Mouse (Mus musculus) stomach, embryonic 15.5 days (tissue): ENCODE measurements around the gene Ufsp1. TPM values are rescaled to one million over a fixed set of nuclear protein-coding genes. Genes with fewer than 3 reads are reported as not detected.
"Not testable (repeated sequence)": the region's sequence is repeated elsewhere in the genome, so short reads cannot be mapped to it uniquely, and the experiment has no call there.

Experiments used
- ATAC-seq: fragments of 200-750 bp; cut with Nextera tagmentation; 2 replicates; pipeline ENCODE4 v1.8.0; 2017; ENCODE audit warnings: low read depth, moderate number of reproducible peaks, moderate TSS enrichment; ENCODE audit not compliant: insufficient read depth, low FRiP score
- H3K27ac ChIP-seq: fragments of 300-500 bp; sonication (generic); 2 replicates; pipeline ENCODE4 v1.5.1; 2015; ENCODE audit warnings: mild to moderate bottlenecking, inconsistent platforms
- H3K27me3 ChIP-seq: fragments of 300-500 bp; sonication (generic); replicated peaks from 2 replicates; pipeline ENCODE4 v1.6.1; 2015; ENCODE audit warnings: inconsistent platforms
- H3K36me3 ChIP-seq: fragments of 300-500 bp; sonication (generic); 2 replicates; pipeline ENCODE4 v1.6.1; 2015; ENCODE audit warnings: inconsistent platforms
- H3K4me1 ChIP-seq: fragments of 300-500 bp; sonication (generic); 2 replicates; pipeline ENCODE4 v1.6.1; 2015; ENCODE audit warnings: inconsistent platforms
- H3K4me2 ChIP-seq: fragments of 300-500 bp; sonication (generic); 2 replicates; pipeline ENCODE4 v1.6.1; 2015; ENCODE audit warnings: mild to moderate bottlenecking, inconsistent platforms
- H3K4me3 ChIP-seq: fragments of 300-500 bp; sonication (generic); replicated peaks from 2 replicates; pipeline ENCODE4 v1.5.1; 2015; ENCODE audit warnings: inconsistent platforms
- H3K9ac ChIP-seq: fragments of 300-500 bp; sonication (generic); 2 replicates; pipeline ENCODE4 v1.6.1; 2015; ENCODE audit warnings: inconsistent platforms
- H3K9me3 ChIP-seq: fragments of 300-500 bp; sonication (generic); 2 replicates; pipeline ENCODE4 v1.6.1; 2016; ENCODE audit warnings: inconsistent platforms
- WGBS: fragments of 180-500 bp; shearing (Covaris S2); methylation state at CpG from one replicate; pipeline ENCODE4 v1.1.7; 2015; 5-methylcytosine and 5-hydroxymethylcytosine counted together
- polyA plus RNA-seq: library from polyadenylated mRNA; unstranded; fragments of >200 nt; fragmentation: Nextera tagmentation; extraction: Ambion mirVana; gene quantifications from 2 replicates; pipeline ENCODE4 v1.2.1, GENCODE M21; 2015

The Ufsp1 gene
- 7.8 and 8.7 TPM in 2 replicates for polyA plus RNA-seq

DNA sequence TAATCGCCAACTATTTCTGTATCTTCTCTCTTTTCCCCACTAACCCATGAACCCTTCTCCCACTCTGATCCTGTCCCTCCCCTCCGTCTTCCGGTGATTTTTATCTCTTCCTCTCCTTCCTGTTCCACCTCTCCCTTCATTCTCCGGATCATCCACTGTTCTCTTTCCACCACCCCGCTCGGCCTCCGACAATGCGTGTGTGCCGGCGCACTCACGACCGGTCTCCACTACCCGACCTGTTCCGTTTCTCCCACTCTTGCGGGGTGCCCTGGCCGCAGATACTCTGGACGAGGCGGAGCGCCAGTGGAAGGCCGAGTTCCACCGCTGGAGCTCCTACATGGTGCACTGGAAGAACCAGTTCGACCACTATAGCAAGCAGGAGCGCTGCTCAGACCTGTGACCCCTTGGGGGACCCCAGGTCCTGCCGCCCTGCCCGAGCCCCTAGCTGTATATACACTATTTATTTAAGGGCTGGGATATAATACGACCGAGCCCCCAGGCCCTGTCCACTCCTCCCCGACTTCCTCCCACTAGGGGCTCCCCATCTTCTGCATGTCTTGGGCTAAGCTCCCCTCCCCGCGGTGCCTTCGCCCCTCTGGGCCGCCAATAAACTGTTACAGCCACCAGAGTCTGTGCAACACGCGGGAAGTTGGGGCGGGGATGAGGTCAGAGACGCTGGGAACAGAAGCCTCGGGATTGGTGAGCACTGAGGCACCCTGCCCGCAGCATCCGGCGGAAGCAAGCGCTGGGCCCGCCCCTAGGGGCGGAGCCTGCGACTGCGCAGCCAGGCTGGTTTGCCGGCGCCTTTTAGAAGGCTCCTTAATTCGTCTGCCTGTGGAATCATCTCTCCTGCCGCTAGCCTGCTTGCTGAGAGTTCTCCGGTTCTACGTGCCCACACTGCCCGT lies at the start of gene Ufsp1:
Gene Ufsp1 (plus strand): TSS at position 791 of the 905 bp plus-strand sequence.
- Histone ChIP-seq H3K36me3 (peaks cover 39% of the 10 kb centered on the region), H3K4me3 (peak within 1 kb of the TSS; percentile 61), H3K9ac (peak within 1 kb of the TSS; percentile 73), H3K4me2 (peak within 1 kb of the TSS; percentile 99), H3K4me1 (peaks cover 24% of the 10 kb centered on the region), H3K9me3 (no peaks in the 10 kb centered on the region), H3K27me3 (peaks cover 14% of the 10 kb centered on the region), H3K27ac (peak within 1 kb of the TSS; percentile 98)
- under 1% methylated on average over 51 of the region's 52 CpGs for WGBS
- peak; percentile 89 for ATAC-seq

- Histone ChIP-seq H3K27me3 (no peaks in the 10 kb centered on the region), H3K36me3 (no peaks in the 10 kb centered on the region), H3K4me1 (no peaks in the 10 kb centered on the region), H3K9ac (no peak overlapping the region), H3K4me2 (no peak overlapping the region), H3K27ac (no peak overlapping the region), H3K4me3 (no peak overlapping the region), H3K9me3 (no peaks in the 10 kb centered on the region)
- ATAC-seq: no peak
- 63% methylated on average over 14 of the region's 14 CpGs for WGBS
Observed at GRCm38 (mm10) chr5:137263897-137264720, 30.3 kb upstream of the Ufsp1 start.

DNA sequence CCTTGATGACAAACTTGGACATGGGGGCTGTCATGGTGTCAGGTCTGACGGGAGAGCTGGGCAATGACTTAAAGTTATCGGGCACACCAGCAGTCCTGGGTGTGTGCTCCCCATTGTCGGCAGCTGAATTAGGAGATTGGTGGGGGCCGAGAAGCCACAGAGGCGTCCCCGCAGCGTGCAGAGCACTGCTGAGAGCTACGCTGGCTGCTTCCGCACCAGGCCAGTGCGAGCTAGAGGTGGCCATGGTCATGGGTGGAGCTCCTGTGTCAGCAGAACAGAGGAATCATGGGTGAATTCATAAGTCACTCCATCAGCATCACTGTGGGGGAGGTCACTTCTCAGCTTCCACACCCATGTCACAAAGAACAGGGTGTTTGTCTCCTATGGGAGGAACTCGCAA lies 29.6 kb upstream of the Ufsp1 start:
- H3K9ac ChIP-seq: no peak overlapping the region
- H3K4me3 ChIP-seq: no peak overlapping the region
- H3K4me1 ChIP-seq: no peaks in the 10 kb centered on the region
- H3K9me3 ChIP-seq: no peaks in the 10 kb centered on the region
- H3K4me2 ChIP-seq: no peak overlapping the region
- H3K36me3 ChIP-seq: no peaks in the 10 kb centered on the region
- H3K27me3 ChIP-seq: no peaks in the 10 kb centered on the region
- no peak overlapping the region for H3K27ac ChIP-seq
- no peak for ATAC-seq
- WGBS: 87% methylated on average over 11 of the region's 11 CpGs

DNA sequence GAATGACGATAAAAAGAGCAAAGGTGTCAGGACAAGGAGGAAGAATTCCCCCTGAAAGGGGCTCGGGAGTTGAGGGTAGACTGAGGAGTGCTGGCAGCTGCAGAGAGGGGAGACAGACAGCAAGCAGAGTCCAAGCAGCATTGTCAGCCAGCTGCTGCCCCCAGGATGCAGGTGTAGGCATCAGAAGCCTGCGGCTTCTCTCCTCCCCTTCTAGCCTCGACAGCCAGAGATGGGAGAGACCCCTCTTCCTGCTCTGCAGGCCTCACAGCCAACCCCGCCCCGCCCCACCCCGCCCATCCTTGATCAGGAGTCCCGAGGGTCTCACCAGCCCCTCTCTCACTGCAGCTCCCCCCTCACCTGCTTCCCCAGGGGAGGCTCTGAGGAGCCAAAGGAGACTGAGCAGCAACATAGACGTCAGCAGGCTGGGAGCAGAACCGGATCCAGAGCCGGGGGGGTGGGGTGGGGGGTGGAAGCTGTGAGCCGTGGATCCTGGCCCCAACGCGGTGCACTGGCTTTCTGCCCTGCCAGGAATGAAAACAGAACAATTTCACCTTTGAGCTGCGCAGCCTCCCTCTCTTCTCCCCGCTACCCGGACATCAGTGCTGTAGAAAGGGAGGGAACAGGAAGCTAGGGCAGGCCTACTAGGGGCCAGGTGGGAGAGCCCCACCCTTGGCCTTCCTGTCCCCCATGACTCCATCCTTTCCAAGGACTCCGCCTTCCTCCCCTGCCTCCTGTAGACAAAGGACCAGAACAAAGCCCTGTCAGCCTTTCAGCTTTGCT lies 26.1 kb upstream of the Ufsp1 start:
- H3K9me3 ChIP-seq: no peaks in the 10 kb centered on the region
- no peaks in the 10 kb centered on the region for H3K4me1 ChIP-seq
- H3K4me3 ChIP-seq: peak overlapping the region; percentile 9; the same call in 1 of the 2 replicates
- H3K27me3 ChIP-seq: no peaks in the 10 kb centered on the region
- peak overlapping the region; percentile 40 for H3K4me2 ChIP-seq
- ATAC-seq: peak; percentile 27; the same call in 1 of the 2 replicates
- H3K9ac ChIP-seq: no peak overlapping the region
- H3K36me3 ChIP-seq: no peaks in the 10 kb centered on the region
- H3K27ac ChIP-seq: no peak overlapping the region
- WGBS: 21% methylated on average over 18 of the region's 18 CpGs

DNA sequence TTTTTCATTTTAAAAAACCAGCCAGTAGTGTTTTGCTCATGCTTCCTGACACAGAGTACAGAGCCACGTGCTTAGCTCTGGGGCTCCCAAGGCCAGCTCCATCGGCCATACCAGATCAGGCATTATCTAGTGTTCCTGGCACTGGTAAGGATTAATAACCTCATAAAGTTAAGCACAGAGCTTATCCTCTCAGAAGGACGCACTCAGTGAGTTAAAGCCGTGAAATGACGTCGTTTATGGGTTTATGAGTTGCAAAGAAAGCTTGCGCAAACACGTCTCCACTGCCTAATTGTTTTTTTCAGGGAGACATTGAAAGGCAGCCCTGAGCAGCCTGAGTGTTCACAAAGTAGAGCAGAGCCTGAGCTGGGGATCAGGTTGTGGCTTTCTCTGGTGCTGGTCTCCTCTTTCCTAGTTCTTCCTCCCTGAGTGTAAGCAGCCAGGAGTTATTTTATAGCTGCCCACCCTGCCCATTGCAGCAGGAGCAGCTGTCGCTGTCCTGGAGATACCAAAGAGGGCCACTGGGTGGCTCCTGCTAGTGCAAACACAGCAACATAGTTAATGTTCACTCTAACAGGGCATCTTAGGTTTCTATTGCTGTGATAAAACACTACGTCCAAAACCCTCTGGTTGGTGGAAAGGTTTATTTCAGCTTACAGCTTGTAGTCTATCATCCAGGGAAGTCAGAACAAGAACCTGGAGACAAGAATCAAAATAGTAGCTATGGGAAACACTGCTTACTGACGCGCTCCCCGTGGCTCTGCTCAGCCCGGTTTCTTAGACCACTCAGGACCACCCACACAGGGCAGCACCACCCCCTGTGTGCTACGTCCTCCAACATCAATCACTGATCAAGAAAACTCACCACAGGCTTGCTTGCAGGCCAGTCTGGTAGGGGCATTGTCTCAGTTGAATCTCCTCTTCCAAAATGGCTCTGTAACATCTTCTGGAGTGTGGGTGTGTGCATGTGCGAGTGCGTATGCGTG lies 16.8 kb upstream of the Ufsp1 start:
- H3K4me3 ChIP-seq: no peak overlapping the region
- H3K9ac ChIP-seq: no peak overlapping the region
- no peaks in the 10 kb centered on the region for H3K36me3 ChIP-seq
- no peaks in the 10 kb centered on the region for H3K9me3 ChIP-seq
- peak; percentile 60; the same call in 1 of the 2 replicates for ATAC-seq
- peak overlapping the region; percentile 11; the same call in 1 of the 2 replicates for H3K4me2 ChIP-seq
- H3K27me3 ChIP-seq: no peaks in the 10 kb centered on the region
- WGBS: 37% methylated on average over 18 of the region's 18 CpGs
- 0 out of 2 replicates have a peak, but pooled peaks cover 3% of the 10 kb centered on the region for H3K4me1 ChIP-seq
- peak overlapping the region; percentile 49 for H3K27ac ChIP-seq

GRCm38 (mm10) chr5:137284411-137284810 lies 10.0 kb upstream of the Ufsp1 start:
- H3K36me3 ChIP-seq, H3K4me2 ChIP-seq, H3K9me3 ChIP-seq, H3K9ac ChIP-seq, H3K27ac ChIP-seq, ATAC-seq, H3K4me3 ChIP-seq: not testable (repeated sequence)
- peaks cover 21% of the 10 kb centered on the region for H3K27me3 ChIP-seq
- 82% methylated on average over 6 of the region's 6 CpGs for WGBS
- H3K4me1 ChIP-seq: peaks cover 23% of the 10 kb centered on the region

DNA sequence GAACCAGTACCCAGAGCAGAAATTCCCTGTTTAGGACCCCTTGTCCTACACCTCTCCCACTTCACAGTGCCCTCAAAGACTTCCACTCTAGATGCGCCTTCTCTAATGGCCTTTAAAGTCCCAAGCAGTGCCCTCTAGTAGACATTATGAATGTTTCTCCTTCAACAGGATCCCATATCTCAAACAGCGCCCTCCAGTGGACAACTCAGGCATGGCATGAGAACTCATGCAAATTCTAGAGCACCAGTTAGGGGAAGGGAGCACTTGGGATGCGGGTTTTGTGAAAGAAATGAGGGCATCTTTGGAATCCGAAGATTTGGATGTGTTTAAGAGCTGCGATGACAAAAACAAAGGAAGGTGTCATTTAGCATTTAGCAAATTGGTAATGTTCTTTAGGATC lies 9.4 kb upstream of the Ufsp1 start:
- Histone ChIP-seq H3K4me1 (peaks cover 25% of the 10 kb centered on the region), H3K36me3 (no peaks in the 10 kb centered on the region), H3K9me3 (no peaks in the 10 kb centered on the region), H3K27ac (no peak overlapping the region), H3K27me3 (peaks cover 26% of the 10 kb centered on the region), H3K4me2 (no peak overlapping the region), H3K4me3 (no peak overlapping the region), H3K9ac (no peak overlapping the region)
- ATAC-seq: no peak
- WGBS: 65% methylated on average over 5 of the region's 5 CpGs

GRCm38 (mm10) chr5:137285986-137286385 lies 8.4 kb upstream of the Ufsp1 start:
- Histone ChIP-seq H3K4me3 (no peak overlapping the region), H3K27me3 (peaks cover 33% of the 10 kb centered on the region), H3K4me2 (no peak overlapping the region), H3K4me1 (peaks cover 25% of the 10 kb centered on the region), H3K36me3 (no peaks in the 10 kb centered on the region), H3K9ac (no peak overlapping the region), H3K27ac (no peak overlapping the region), H3K9me3 (no peaks in the 10 kb centered on the region)
- WGBS: 30% methylated on average over 7 of the region's 7 CpGs
- ATAC-seq: no peak

GRCm38 (mm10) chr5:137286655-137287031 lies 7.8 kb upstream of the Ufsp1 start:
- no peak overlapping the region for H3K27ac ChIP-seq
- H3K9ac ChIP-seq: no peak overlapping the region

GRCm38 (mm10) chr5:137287032-137287952 lies 7.1 kb upstream of the Ufsp1 start, which contains the start of gene Ache:
Ache (plus strand) TSS chr5:137287519.
- Histone ChIP-seq H3K9ac (peak within 1 kb of the TSS; percentile 26), H3K36me3 (no peaks in the 10 kb centered on the region), H3K27me3 (peaks cover 33% of the 10 kb centered on the region), H3K4me3 (peak within 1 kb of the TSS; percentile 43), H3K4me2 (peak within 1 kb of the TSS; percentile 69), H3K27ac (no peak within 1 kb of the TSS), H3K9me3 (no peaks in the 10 kb centered on the region), H3K4me1 (peaks cover 25% of the 10 kb centered on the region)
- ATAC-seq: no peak
- WGBS: 3% methylated on average over 40 of the region's 40 CpGs

More at GRCm38 (mm10) chr5:137286655-137287031, 7.8 kb upstream of the Ufsp1 start:
- peak overlapping the region; percentile 69 for H3K4me2 ChIP-seq
- ATAC-seq: no peak
- H3K9me3 ChIP-seq: no peaks in the 10 kb centered on the region
- peaks cover 33% of the 10 kb centered on the region for H3K27me3 ChIP-seq
- H3K4me1 ChIP-seq: peaks cover 25% of the 10 kb centered on the region
- WGBS: under 1% methylated on average over 16 of the region's 16 CpGs
- peak overlapping the region; percentile 35 for H3K4me3 ChIP-seq
- no peaks in the 10 kb centered on the region for H3K36me3 ChIP-seq
